Mouse (Mus musculus): ENCODE measurements at regions not wholly inside any gene's neighbourhood (a gene's known extent, or its start where the extent isn't known, plus 50 kb on each side); places are given as distances from the start of the nearest gene placed in this dataset.
A peak's percentile ranks its signal among the peaks of the same experiment; 100 is the strongest.

- DNase-seq (ENCODE audit: low spot score in 2 of 2), result no peak
Measured at GRCm38 (mm10) chr17:93260366-93261205, 61.8 kb downstream of the Adcyap1 start.

- DNase-seq (ENCODE audit: low spot score in 2 of 2), result no peak
Measured at GRCm38 (mm10) chr17:93261206-93261504, 62.3 kb downstream of the Adcyap1 start.

- DNase-seq (ENCODE audit: low spot score in 2 of 2), result no peak
Measured at GRCm38 (mm10) chr17:93306121-93306520, 107.3 kb downstream of the Adcyap1 start.

- no peak for DNase-seq (ENCODE audit: low spot score in 2 of 2)
Measured at GRCm38 (mm10) chr17:93312139-93312538, 113.3 kb downstream of the Adcyap1 start.

GRCm38 (mm10) chr17:93312640-93313309 lies 114.0 kb downstream of the Adcyap1 start:
- no peak for DNase-seq (ENCODE audit: low spot score in 2 of 2)

GRCm38 (mm10) chr17:93313310-93313688 lies 114.5 kb downstream of the Adcyap1 start:
- DNase-seq (ENCODE audit: low spot score in 2 of 2), result no peak

- no peak for DNase-seq (ENCODE audit: low spot score in 2 of 2)
Measured at GRCm38 (mm10) chr17:93314144-93314543, 115.3 kb downstream of the Adcyap1 start.

- no peak for DNase-seq (ENCODE audit: low spot score in 2 of 2)
Measured at GRCm38 (mm10) chr17:93321482-93321881, 122.7 kb downstream of the Adcyap1 start.

- no peak for DNase-seq (ENCODE audit: low spot score in 2 of 2)
Measured at GRCm38 (mm10) chr17:93337576-93337975, 138.8 kb downstream of the Adcyap1 start.

- DNase-seq (ENCODE audit: low spot score in 2 of 2), result no peak
Measured at GRCm38 (mm10) chr17:93355238-93355637, 156.4 kb downstream of the Adcyap1 start.

- DNase-seq (ENCODE audit: low spot score in 2 of 2), result peak in 1 of 2 experiments; percentile 1
Measured at GRCm38 (mm10) chr17:93362926-93363325, 164.1 kb downstream of the Adcyap1 start.

- no peak for DNase-seq (ENCODE audit: low spot score in 2 of 2)
Measured at GRCm38 (mm10) chr17:93377453-93378091, 178.8 kb downstream of the Adcyap1 start.

- DNase-seq (ENCODE audit: low spot score in 2 of 2), result no peak
Measured at GRCm38 (mm10) chr17:93379789-93380398, 181.1 kb downstream of the Adcyap1 start.

- DNase-seq (ENCODE audit: low spot score in 2 of 2), result no peak
Measured at GRCm38 (mm10) chr17:93390256-93390655, 191.4 kb downstream of the Adcyap1 start.

GRCm38 (mm10) chr17:93409329-93409728 lies 210.5 kb downstream of the Adcyap1 start:
- peak in 1 of 2 experiments; percentile 8 for DNase-seq (ENCODE audit: low spot score in 2 of 2)

All from left cerebral cortex, adult 9 months (tissue).